Mouse (Mus musculus) frontal cortex, adult 2 months (tissue): ENCODE results near the gene Ndufaf7. TPM values are rescaled to one million over a fixed set of nuclear protein-coding genes. Genes with fewer than 3 reads are reported as not detected.

Experiments used
- DNase-seq, 2 experiments: peaks; one replicate each; pipeline ENCODE4 v3.0.0; 2022; ENCODE audit warnings: low spot score in 1 of 2; ENCODE audit errors: extremely low spot score in 1 of 2
- polyA plus RNA-seq: library from polyadenylated mRNA; depleted of rRNA; stranded (reverse); fragments of >200 nt; gene quantifications from 2 replicates; pipeline ENCODE4 v1.2.3, GENCODE M21; 2012; rRNA removed

Gene Ndufaf7
- 48.2 and 50.2 TPM in 2 replicates for polyA plus RNA-seq

DNA sequence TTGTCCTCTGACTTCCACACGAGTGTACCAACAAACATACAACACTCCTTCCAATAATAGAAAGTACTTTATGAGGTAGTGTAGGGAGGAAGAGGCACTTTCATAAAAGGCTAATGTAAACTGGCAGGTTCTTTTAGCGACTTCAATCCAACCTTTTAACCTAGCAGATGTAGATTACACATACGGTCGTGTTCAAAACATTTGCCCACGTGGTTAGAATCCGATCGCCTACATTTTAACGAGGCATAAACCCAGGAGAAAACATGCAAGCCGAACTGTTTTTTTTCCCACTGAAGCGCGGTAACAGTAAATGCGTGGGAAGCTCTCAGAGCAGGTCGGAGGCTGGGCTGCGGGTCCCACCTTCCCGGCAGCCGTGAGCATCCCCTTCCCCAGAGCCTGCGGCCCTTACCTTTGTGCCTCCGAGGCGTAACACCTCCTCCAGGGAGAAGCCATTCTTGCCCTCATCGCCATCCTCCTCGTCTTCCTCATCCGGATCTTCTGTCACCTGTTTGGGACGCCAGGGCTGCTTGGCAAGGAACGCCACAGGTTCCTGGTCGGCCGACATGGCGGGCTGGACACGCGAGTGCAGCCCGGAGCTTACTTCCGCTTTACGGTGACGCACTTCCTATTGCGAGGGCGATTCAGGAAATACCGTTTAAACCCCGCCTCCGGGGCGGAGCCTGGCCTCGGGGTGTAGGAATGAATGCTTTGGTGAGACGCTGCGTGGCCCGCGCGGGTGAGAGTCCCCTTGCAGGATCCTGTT is at the start of gene Ndufaf7, which contains the start of gene Cebpz:
Gene Ndufaf7, plus strand, starts transcription at position 671 of the 763 bp plus-strand sequence.
Gene Cebpz, minus strand, starts transcription at position 601 of the 763 bp plus-strand sequence.
- peak; percentile 96 to 99 for DNase-seq

DNA sequence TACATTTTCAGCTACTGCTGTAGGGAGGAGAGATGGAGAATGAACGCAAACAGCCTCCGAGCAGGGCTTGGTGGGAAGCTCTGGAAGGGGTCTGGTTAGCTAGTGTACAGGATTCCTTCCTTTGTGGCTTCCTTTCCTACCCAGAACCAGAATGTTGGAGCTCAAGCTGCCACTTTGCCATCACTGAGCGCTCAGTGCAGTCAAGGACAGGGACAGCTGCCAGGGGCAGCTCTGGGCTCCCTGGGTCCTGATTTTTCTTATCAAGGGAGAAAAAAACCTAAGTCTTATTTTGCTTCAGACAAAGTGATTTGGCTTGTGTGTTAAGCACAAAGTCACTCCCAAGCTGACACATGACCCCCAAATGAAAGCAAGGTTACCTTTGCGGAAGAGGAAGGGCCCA is 48.4 kb upstream of the Ndufaf7 start:
- DNase-seq, result no peak

DNA sequence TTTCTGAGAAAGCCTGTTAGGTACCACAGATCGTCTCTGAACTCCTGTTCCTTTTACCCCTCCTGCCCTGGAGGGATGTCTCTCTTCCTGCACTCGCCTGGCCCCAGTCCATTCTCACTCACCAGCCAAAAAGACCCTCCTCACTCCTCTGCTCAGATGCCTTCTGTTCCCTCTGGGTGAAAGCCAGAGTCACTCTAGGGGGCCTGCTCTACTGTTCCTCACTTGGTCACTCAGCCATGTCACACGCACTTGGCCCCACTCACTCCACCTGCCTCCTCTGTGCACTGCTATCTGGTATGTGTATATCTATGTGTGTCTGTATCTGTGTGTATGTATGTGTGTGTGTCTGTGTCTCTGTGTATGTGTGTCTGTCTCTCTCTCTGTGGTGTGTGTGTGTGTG is 47.8 kb upstream of the Ndufaf7 start:
- no peak for DNase-seq

DNA sequence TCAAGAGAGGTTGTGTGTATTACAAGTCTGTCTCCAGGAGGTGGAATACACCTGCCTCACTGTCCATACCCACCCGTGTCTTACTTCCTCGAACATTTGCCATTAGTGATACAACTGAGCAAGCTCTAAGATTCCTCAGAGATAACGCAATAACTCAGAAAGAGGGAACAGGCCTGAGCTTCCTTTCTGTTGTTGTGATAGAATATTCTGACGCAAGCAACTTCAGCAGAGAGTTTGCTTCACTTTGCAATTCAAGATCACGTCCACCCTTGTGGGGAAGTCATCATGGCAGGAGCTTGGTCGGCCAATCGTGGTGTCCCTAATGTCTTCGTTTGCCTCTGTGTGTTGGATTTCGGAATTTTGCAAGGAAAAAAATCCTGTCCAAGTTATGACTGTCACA is 45.9 kb upstream of the Ndufaf7 start:
- no peak for DNase-seq

DNA sequence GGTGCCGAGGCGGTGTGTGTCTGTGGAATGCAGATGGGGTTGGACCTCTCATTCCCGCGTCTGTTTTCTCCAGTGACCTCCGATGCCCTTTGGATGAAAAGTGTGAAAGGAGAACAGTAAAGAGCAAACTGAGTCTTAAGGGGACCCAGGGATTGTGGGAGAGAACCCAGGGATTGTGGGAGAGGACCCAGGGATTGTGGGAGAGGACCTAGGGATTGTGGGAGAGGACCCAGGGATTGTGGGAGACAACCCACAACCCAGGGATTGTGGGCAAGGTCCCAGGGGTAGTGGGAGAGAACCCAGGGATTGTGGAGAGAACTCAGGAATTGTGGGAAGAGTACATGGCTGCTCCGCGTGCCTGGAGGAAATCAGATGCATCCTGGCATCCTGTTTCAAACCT is 41.9 kb upstream of the Ndufaf7 start:
- DNase-seq, result no peak

DNA sequence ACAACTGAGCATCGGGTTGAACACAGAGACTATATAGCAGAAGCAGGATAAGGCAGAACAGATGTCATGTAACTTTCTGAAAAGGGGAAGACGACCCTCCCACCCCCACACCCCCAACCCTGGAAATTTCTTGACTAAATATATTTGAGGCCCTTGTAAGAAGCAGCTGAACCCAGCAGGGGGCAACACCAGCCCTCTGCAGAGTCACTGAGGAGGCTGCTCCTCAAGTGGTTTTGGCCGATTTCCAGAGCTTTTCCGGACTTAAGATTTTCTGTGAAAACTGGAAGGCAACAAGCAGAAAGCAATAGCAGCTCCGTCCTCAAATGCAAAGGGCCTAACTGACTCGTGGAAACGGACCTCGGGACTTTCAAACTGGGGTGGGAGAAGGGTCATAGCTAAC is 41.5 kb upstream of the Ndufaf7 start:
- DNase-seq, result peak in 1 of 2 experiments; percentile 53

DNA sequence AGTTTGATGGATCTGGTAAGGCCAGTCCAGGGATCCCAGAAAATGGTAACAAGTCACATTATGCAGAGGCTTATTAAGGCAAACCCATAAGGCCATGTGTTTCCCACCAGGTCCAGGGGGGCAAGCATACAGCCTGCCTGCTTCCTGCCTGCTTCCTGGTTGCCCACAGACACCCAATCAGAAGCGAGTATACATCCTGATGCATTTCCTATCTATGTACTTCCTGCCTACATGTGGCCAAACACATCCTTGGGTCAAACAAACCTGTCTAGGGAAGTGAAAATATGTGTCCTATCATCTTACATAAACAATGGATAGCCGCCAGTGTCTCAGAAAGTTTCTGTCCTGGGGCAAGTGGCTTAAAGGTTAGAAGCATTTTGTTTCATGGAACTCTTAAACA is 33.8 kb upstream of the Ndufaf7 start:
- no peak for DNase-seq

DNA sequence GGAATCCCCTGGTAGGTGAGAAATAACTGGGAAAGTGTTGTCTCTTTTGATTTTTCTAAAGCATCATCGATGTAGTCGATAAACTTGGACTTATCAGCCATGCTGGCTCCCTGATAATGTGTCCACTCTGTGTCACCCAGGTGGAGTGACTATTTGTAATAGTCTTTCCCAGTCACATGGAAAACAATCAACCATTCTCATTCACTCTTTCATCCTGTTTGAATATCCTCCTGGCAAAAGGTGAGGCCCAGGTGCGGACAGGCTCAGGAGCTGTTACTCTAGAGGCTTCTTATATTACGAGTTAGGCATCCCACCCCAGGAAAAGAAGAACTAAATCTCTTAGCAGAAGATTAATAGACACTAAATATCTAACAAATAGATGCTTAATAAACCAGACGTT is 30.0 kb upstream of the Ndufaf7 start, which contains the start of gene Sult6b1:
Gene Sult6b1, minus strand, starts transcription at position 101 of the 400 bp plus-strand sequence.
- no peak for DNase-seq

DNA sequence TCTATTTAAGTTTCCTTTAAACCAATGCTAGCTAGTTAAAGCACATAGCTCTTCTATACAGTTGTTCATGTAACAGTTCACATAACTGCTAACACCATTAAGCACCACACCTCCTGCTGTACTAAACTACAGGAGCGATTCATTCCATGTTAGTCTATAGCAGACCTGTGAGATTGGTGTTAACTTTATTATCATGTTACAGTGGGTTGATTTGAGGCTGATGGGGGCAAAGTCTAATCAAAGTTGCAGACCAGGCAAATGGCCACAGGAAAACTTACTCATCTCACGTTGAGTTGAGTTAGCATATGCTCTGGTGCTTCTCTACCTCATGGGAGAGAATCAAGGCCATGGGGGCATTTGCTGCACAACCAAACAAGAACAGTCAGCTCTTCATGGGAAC is 27.6 kb upstream of the Ndufaf7 start:
- no peak for DNase-seq

DNA sequence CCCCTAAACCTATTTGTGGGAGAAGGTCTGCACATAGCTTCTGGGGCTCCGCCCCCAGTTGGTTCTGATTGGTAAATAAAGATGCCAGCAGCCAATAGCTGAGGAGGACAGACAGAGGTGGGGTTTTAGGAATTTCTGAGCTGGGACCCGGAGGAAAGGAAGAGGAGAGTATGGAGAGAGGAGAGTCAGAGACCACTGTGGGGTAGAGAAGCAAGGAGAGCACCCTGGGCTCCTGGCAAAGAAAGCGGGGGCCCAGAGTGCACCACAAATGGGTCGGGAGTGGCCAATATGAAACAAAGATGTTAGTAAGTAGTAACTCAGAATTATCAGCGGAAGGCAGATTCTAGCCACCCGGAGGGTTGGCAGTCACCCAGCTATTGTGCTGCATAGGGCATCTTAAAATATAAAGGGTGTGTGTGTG is 24.1 kb upstream of the Ndufaf7 start:
- peak in 1 of 2 experiments; percentile 27 for DNase-seq

DNA sequence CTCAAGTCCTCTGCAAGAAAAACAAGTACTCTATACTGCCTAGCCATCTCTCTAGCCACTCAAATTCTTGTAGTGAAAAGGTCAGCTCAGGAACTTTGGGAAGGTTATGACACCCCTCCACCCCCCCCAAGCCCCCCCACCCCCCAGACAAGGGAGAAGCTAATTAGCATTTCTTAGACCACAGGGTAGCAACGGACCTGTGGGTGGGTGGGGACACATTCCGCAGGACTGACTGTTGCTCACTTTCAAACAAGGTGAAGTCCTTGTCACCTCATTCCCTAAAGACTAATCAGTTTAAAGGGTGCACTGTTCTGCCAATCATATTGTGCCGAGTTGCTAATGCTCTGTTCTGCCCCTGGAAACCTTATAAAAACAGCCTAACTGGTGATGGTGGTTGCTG is 23.0 kb upstream of the Ndufaf7 start:
- DNase-seq, result no peak

DNA sequence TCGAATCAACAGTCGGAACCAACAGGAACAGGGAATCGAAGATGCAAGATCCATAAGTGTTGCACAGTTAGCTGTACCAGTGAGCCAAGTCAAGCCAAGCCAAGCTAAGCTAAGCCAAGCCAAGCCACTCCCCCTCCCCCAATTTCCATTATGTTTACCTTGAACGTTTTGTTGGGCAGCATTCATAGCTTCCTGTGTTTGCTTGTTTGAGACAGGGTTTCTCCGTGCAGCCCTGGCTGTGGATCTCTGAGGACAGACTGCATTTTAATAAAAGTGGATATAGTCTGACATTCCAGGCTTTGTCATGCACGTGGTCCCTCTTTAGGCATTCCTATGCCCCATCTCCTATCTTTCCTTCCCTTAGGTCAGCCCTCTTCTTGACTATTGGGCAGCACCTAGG is 21.2 kb upstream of the Ndufaf7 start:
- DNase-seq, result no peak

DNA sequence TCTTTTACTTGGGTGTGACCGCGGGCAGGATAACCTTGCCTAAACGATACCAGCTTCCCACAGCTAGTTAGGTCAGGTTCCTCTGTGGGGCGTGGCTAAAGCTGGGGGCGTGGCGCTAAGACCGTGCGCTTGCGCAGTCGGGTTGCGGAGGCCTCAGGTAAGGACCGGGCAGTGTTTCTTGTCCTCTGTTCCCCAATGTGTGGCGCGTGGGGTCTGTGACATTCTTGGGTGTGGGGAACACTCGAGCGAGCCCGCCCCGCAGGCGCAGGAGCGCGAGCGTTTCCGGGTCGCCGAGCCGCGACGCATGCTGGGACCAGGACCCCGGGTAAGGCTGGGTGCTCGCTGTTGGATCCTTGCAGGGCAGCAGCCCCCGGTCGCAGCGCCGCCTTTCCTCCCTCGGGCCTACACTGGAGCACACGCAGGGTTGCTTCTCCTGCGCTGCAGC is 20.5 kb upstream of the Ndufaf7 start, which contains the start of gene Cebpzos:
Gene Cebpzos, plus strand, starts transcription at position 132 of the 445 bp plus-strand sequence.
- peak; percentile 81 to 90 for DNase-seq

DNA sequence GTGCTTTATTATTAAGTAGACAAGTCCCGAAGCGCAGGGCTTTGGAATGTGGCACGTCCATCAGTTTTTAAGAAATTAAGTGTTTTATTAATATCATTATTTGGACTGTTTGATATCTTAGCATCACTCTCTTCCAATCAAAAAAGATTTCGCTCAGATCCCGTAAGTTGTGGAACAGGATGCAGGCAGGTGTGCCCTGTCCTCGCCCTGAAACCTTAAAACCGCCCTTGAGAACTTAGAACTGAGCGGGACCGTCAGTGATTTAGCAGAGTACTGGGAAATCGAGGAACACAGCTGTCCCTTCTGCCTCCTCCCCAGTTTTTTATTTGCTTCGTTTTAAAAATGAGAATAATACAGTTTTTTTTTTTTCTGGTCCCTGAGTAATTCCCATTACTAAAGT is 20.0 kb upstream of the Ndufaf7 start:
- DNase-seq, result no peak

DNA sequence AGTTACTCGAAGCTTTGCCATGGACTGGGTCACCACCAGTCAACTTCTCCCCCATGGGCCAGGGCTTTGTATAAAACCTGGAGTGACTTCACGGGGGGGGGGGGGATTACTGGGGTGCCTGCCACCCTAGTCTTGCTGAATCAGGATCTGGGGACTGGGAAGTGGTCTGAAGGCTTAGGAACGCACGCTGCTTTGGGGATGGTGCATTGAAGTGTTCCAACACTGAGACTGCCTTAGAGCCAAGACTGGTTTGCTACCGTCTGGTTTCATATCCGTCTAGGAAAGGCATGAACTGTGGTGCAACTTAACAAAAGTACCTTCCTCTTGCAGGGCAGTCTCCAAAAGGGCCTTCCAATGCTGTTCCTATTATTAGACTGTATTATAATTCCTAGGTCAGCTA is 19.2 kb upstream of the Ndufaf7 start:
- peak; percentile 6 to 20 for DNase-seq

DNA sequence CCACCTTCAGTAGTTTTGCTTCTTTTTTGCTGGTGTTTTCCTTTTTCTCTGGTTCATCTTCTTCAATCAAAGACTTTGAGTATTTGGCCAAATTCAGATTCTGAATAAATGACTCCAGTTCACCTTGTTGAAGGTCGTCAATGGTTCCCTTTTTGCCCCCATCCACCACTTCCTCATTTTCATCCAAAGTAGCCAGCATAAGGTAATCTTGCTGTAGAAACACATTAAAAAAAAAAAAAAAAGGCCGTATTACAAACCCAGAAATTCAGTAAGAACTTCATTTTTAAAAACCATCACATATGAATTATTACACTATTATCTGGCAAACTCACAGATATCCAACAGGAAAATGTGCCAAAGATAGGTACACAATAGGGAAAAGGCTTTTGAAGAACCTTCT is 1.1 kb upstream of the Ndufaf7 start:
- no peak for DNase-seq

DNA sequence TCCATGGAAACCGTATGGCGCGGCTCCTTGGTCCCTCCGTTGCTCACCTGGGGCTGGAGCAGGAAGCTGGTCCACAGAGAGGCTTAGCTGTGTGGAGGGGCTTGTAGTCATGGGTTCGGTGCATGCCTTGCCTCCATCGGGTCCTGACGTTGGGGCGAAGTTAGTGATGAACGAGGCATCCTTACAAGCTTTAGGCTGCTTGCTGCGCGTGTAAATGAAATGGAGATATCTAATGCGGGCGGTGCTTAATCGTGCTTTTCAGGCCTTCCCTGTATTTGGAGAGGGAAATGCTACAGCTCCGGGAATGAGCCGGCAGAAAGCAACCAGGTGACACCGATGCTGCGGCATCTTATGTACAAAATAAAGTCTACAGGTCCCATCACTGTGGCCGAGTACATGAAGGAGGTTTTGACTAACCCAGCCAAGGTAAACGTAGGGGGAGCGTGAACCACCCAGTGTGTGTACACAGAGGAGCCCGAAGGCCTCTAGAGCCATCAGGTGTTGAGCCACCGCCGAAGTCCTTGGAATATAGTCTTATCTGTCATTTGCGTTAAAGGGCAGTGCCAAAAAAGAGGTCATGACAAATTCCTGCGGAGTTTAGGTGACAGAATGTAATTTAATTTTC is 405 bp downstream of the Ndufaf7 start:
- DNase-seq, result no peak

DNA sequence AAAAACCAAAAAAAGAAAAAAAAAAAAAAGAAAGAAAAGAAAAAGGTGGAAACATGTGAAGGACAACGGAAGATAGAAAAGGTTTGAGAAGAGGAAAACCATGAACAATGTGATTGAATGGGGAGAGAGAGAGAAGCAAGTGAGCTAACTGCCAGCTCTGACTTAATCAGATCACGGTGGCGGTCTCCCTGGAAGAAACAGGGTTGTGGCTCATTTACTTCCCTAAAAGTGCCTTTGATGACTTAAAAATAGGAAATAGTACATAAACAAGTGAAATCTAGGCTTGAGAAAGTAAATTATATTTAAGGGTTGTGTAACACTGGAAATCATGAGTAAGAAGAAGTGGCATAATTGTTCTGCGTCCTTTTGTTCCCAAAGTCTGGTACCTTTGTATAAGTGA is 2.0 kb downstream of the Ndufaf7 start:
- no peak for DNase-seq

DNA sequence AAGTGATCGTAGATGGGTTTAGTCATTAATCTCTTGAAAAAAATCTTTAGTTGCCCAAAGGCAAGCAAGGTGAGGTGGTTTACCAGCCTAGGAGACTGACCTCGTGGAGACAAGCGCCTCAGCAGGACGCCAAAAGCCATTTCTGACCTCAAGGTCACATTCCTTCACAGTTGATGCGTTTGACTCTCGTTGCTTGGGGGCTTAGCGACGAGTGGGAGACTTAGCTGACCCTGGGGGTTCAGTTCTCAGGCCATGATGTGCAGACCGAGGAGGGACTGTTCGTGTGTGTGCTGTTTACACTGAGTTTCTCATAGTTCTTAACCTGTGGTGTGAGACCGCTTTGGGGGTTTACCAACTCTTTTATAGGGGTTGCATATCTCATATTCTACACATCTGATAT is 5.6 kb downstream of the Ndufaf7 start:
- no peak for DNase-seq

DNA sequence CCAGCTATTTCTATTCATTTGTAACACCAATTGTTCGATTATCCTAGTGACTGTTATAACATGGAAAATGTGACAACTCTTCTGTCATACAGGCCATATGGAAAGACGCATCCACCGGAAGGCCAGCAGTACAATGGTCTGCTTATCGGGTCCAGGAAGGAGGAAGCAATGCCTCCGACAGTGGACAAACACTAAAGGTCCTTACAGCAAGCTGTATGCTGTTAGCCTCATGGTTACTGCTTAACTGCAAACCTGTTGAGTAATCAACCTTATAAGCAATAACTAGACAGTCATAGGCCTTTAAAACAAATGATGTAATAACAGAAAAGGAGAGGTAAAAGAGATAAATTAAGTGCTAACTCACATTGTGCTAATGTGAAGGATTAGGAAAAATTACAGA is 14.3 kb downstream of the Ndufaf7 start:
- no peak for DNase-seq

DNA sequence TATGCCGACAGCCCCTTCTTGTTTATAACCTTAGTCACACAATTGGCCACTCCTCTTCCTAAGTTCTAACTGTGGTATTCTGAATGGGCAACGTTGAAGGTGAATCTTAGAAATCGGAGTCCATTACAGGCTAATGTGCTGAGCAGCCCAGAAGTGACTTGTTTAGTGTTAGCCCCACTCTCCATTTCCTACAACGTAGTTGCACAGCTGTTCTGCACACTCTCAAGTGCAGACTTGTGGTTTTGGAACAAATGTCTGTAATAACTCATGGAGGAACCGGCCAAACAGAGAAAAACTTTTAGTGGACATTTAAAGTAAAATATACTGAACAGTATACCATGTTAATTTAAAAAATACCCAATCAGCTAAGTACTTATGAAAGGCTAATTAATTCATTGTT is 15.1 kb downstream of the Ndufaf7 start:
- no peak for DNase-seq

DNA sequence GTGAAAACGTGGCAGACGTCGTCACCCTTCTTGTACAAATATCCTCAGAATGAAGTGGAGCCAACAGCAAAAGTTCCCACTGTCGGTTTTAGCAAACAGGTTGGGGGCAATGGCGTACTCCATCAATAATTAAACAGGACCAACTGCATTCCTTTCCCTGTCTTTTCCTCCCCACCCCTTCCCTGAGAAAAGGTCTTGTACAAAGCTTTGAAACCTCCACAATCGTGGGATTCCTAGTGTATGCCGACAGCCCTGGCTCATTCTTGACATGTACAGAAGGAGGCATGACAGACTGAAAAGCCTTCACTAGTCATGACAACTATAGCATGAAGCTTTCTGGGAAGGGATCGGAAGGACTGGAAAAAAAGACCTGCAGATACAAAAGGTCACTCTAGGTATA is 16.3 kb downstream of the Ndufaf7 start:
- DNase-seq, result no peak
